Mouse (Mus musculus): ENCODE measurements at regions not wholly inside any gene's neighbourhood (a gene's known extent, or its start where the extent isn't known, plus 50 kb on each side); places are given as distances from the start of the nearest gene placed in this dataset.

DNA sequence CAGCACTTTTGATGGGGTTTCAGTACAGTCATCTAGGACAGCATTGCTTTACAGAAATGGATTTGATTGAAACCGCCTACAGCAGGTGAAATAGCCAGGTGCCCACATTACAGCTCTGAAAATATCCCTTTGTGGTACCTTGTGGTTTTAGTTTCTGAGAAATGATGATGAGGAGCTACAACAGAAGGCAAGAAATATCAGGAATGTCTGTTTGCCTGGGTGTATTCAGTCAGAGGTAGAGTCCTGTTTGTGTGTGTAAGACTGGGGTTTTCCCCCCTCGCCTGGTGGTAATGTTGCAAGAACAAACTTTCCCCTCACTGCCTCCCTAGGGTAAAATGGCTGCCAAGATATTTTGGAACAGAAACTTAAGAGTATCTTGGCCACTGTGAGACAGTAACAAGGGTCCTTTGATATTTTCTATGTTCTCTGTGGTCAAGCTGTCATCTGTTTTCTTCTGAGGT, 82.4 kb upstream of the Cdkn2b start:
- 85% methylated on average over 2 of the region's 2 CpGs for WGBS
- H3K4me2 ChIP-seq (ENCODE audit: low read depth, low read length), result no peak overlapping the region
- no peak for TF ChIP-seq CTCF (IDR thresholded peaks at IDR 0.05; ENCODE audit: low read depth)
- no peak for ATAC-seq
- DNase-seq (ENCODE audit: low spot score), result no peak
- H3K9ac ChIP-seq (replicated peaks; ENCODE audit: low read length), result no peak overlapping the region
- H3K4me1 ChIP-seq (ENCODE audit: insufficient read depth, low read length), result no peaks in the 10 kb centered on the region
- no peaks in the 10 kb centered on the region for H3K36me3 ChIP-seq (ENCODE audit: insufficient read depth, low read length)
- no peak overlapping the region for H3K27ac ChIP-seq
- H3K27me3 ChIP-seq (ENCODE audit: insufficient read depth, low read length), result no peaks in the 10 kb centered on the region
- H3K4me3 ChIP-seq (ENCODE audit: low read length), result no peak overlapping the region
- H3K9me3 ChIP-seq (ENCODE audit: low read length), result no peaks in the 10 kb centered on the region

DNA sequence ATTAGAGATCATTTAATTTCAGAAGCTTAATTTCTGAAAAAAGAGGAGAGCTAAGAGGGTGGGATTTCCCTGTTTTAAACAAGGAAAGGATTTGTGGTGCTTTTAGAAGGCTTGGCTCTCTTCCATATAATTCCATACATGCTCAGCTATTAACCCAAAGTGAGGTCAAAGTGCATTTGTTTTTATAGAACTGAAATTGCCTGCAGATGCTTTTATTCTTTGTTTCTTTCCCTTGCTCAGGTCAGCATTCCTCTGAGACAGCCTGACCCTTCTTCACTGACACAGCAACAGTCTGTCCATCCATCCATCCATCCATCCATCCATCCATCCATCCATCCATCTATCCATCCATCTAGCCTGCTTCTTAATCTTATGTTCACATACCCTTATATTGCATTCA, 82.0 kb upstream of the Cdkn2b start:
- H3K4me2 ChIP-seq (ENCODE audit: low read depth, low read length), result no peak overlapping the region
- H3K9ac ChIP-seq (replicated peaks; ENCODE audit: low read length), result no peak overlapping the region
- no peaks in the 10 kb centered on the region for H3K9me3 ChIP-seq (ENCODE audit: low read length)
- H3K27me3 ChIP-seq (ENCODE audit: insufficient read depth, low read length), result no peaks in the 10 kb centered on the region
- H3K4me1 ChIP-seq (ENCODE audit: insufficient read depth, low read length), result no peaks in the 10 kb centered on the region
- H3K4me3 ChIP-seq (ENCODE audit: low read length), result no peak overlapping the region
- H3K27ac ChIP-seq, result no peak overlapping the region
- DNase-seq (ENCODE audit: low spot score) (no peak), ATAC-seq (no peak)
- TF ChIP-seq CTCF (IDR thresholded peaks at IDR 0.05; ENCODE audit: low read depth), result no peak
- H3K36me3 ChIP-seq (ENCODE audit: insufficient read depth, low read length), result no peaks in the 10 kb centered on the region

DNA sequence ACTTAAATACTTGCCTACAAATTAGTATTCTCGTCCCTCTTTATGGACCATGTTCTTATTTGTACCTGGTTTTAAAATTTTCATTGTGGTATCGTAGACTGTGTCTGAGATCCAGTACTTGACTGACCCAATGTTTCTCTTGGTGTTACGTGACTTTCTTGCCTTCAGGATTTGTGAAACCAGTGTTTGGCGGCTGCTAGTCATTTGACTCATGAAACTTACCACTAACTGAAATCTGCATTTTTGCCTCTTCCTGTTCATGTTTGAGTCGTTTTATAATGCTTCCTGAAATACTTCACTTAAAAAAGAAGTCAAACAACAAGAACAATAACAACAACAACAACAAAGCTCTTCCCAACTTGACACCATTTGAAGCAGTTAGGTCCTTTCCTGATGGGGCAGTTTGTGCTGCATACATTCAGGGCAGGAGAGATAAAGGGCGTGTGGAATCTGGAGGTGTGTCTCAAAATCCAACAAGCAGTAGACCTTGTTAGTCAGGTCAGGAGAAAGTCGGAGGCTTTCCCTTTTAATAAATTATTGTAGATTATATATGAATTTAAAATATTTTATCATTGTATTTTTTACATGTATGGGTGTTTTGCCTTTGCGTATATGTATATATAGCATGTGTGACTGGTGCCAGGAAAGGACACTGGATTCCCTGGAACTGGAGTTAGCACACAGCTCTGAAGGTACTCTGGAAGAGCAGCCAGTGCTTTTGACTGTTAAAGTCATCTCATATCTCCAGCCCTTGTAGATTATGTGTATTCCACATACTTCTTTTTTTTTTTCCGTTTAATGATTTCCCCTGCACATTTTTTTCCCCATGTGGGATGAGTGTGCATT, 80.8 kb upstream of the Cdkn2b start:
- Histone ChIP-seq H3K4me2 (ENCODE audit: low read depth, low read length) (no peak overlapping the region), H3K27ac (no peak overlapping the region), H3K4me1 (ENCODE audit: insufficient read depth, low read length) (no peaks in the 10 kb centered on the region), H3K9ac (replicated peaks; ENCODE audit: low read length) (no peak overlapping the region), H3K27me3 (ENCODE audit: insufficient read depth, low read length) (no peaks in the 10 kb centered on the region), H3K36me3 (ENCODE audit: insufficient read depth, low read length) (no peaks in the 10 kb centered on the region), H3K9me3 (ENCODE audit: low read length) (no peaks in the 10 kb centered on the region), H3K4me3 (ENCODE audit: low read length) (no peak overlapping the region)
- TF ChIP-seq CTCF (IDR thresholded peaks at IDR 0.05; ENCODE audit: low read depth), result no peak
- ATAC-seq (no peak), DNase-seq (ENCODE audit: low spot score) (no peak)
- 88% methylated on average over 9 of the region's 9 CpGs for WGBS

DNA sequence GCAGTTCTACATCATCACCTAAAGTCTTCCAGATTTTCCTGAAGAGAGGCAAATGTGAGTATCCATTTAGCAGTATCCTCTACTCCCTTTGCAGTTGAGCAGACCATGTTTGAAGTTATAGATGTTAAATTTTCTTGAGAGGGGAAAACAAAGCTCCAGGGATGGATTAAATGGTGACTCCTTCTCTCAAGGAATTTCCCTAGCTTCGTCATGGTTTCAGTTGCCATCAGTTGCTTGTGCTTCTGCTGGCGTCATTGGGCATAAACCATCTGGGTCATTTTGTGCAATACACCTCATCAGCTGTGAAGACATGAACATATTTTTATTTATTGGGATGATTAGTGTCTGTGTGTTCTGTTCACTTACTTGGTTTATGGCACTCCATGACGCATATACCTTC, 72.7 kb upstream of the Cdkn2b start:
- Histone ChIP-seq H3K36me3 (ENCODE audit: insufficient read depth, low read length) (no peaks in the 10 kb centered on the region), H3K9ac (replicated peaks; ENCODE audit: low read length) (no peak overlapping the region), H3K27me3 (ENCODE audit: insufficient read depth, low read length) (no peaks in the 10 kb centered on the region), H3K4me1 (ENCODE audit: insufficient read depth, low read length) (no peaks in the 10 kb centered on the region), H3K27ac (no peak overlapping the region), H3K9me3 (ENCODE audit: low read length) (no peaks in the 10 kb centered on the region), H3K4me2 (ENCODE audit: low read depth, low read length) (no peak overlapping the region), H3K4me3 (ENCODE audit: low read length) (no peak overlapping the region)
- no peak for DNase-seq (ENCODE audit: low spot score)
- no peak for ATAC-seq
- no peak for TF ChIP-seq CTCF (IDR thresholded peaks at IDR 0.05; ENCODE audit: low read depth)
- WGBS, result 92% methylated on average over 3 of the region's 3 CpGs

DNA sequence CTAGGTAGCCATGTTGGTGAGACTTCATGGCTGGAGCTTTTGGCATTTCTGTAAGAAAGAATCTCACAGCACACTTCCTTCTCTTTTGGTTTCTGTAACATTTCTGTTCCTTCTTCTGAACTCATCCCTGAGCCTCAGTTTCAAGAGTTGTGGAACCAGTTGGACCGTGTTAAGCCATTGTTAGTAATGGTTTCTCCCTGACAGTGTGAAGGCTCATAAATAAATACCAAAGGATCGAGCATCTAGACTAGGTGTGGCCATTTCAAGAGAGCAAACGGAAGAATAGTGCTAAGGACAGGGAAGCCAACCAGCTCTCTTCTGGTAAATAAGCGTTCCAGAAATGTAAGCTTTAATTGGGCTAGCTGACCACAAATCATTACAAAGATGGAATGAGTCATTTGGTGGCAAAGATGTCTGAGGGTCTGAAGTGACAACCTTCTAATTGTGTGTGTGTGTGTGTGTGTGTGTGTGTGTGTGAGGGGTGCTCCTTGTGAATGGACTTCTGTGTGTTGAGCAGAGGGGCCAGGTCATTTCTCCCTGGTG, 71.7 kb upstream of the Cdkn2b start:
- H3K4me2 ChIP-seq (ENCODE audit: low read depth, low read length), result no peak overlapping the region
- no peaks in the 10 kb centered on the region for H3K4me1 ChIP-seq (ENCODE audit: insufficient read depth, low read length)
- H3K9ac ChIP-seq (replicated peaks; ENCODE audit: low read length), result no peak overlapping the region
- WGBS, result 88% methylated on average over 4 of the region's 4 CpGs
- no peaks in the 10 kb centered on the region for H3K9me3 ChIP-seq (ENCODE audit: low read length)
- no peak for TF ChIP-seq CTCF (IDR thresholded peaks at IDR 0.05; ENCODE audit: low read depth)
- H3K27me3 ChIP-seq (ENCODE audit: insufficient read depth, low read length), result no peaks in the 10 kb centered on the region
- no peak overlapping the region for H3K27ac ChIP-seq
- no peaks in the 10 kb centered on the region for H3K36me3 ChIP-seq (ENCODE audit: insufficient read depth, low read length)
- DNase-seq (ENCODE audit: low spot score) (no peak), ATAC-seq (no peak)
- H3K4me3 ChIP-seq (ENCODE audit: low read length), result no peak overlapping the region

DNA sequence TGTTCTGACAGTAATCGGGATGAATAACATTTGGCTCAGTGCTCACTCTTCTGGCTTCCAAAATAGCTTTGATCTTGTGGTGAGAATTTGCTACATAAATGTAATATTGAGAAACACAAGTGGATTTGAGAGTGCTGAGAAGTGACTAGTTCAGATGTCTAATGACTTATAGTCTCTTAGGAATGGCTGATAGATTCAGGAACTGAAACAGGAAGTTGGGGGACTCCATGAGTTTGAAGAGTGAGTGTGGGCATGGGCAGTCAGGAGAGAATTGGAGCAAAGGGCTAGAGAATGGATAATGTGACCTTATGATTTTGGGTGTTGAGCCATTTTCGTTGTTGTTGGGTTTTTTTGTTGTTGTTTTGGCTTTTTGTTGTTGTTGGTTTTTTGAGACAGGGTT, 70.9 kb upstream of the Cdkn2b start:
- Histone ChIP-seq H3K4me3 (ENCODE audit: low read length) (no peak overlapping the region), H3K9ac (replicated peaks; ENCODE audit: low read length) (no peak overlapping the region), H3K9me3 (ENCODE audit: low read length) (no peaks in the 10 kb centered on the region), H3K36me3 (ENCODE audit: insufficient read depth, low read length) (no peaks in the 10 kb centered on the region), H3K4me1 (ENCODE audit: insufficient read depth, low read length) (no peaks in the 10 kb centered on the region), H3K27me3 (ENCODE audit: insufficient read depth, low read length) (no peaks in the 10 kb centered on the region), H3K4me2 (ENCODE audit: low read depth, low read length) (no peak overlapping the region), H3K27ac (no peak overlapping the region)
- ATAC-seq, result no peak
- WGBS, result 96% methylated on average over 2 of the region's 2 CpGs
- no peak for DNase-seq (ENCODE audit: low spot score)
- TF ChIP-seq CTCF (IDR thresholded peaks at IDR 0.05; ENCODE audit: low read depth), result no peak

DNA sequence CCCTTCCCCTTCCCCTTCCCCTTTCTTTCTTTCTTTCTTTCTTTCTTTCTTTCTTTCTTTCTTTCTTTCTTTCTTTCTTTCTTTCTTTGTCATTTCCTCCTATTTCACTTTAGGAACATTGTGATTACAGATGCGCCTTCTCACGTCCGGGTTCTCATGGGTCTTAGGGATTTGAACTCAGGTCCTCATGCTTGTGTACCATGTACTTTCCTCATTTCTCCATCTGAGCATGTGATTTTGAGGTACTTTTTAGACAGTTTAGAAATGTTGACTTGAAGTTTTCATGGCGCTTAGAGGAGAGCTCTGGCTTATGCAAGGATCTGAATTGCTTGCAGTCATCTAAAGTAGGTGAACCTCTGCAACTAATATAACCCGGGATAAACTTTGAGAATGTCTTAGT, 70.2 kb upstream of the Cdkn2b start:
- no peak overlapping the region for H3K27ac ChIP-seq
- H3K27me3 ChIP-seq (ENCODE audit: insufficient read depth, low read length), result no peaks in the 10 kb centered on the region
- H3K9ac ChIP-seq (replicated peaks; ENCODE audit: low read length), result no peak overlapping the region
- no peak for DNase-seq (ENCODE audit: low spot score)
- WGBS, result 91% methylated on average over 5 of the region's 5 CpGs
- no peaks in the 10 kb centered on the region for H3K4me1 ChIP-seq (ENCODE audit: insufficient read depth, low read length)
- no peak overlapping the region for H3K4me2 ChIP-seq (ENCODE audit: low read depth, low read length)
- no peaks in the 10 kb centered on the region for H3K9me3 ChIP-seq (ENCODE audit: low read length)
- no peak for TF ChIP-seq CTCF (IDR thresholded peaks at IDR 0.05; ENCODE audit: low read depth)
- no peak for ATAC-seq
- H3K36me3 ChIP-seq (ENCODE audit: insufficient read depth, low read length), result no peaks in the 10 kb centered on the region
- H3K4me3 ChIP-seq (ENCODE audit: low read length), result no peak overlapping the region

Measured in hindbrain, postnatal 0 days (tissue).